Mouse (Mus musculus) large intestine, adult 2 months (tissue): ENCODE data around the gene Cd164l2. TPM values are rescaled to one million over a fixed set of nuclear protein-coding genes. Genes with fewer than 3 reads are reported as not detected.
A peak's percentile ranks its signal among the peaks of the same experiment; 100 is the strongest.

Experiments used
- DNase-seq: peaks from one replicate; pipeline ENCODE4 v3.0.0-alpha.2; 2012; ENCODE audit warnings: low read depth, low spot score
- WGBS: fragments of 180-500 bp; shearing (Covaris S2); methylation state at CpG from one replicate; pipeline ENCODE4 v1.1.7; 2018; 5-methylcytosine and 5-hydroxymethylcytosine counted together
- polyA plus RNA-seq: library from polyadenylated mRNA; depleted of rRNA; stranded (reverse); fragments of >200 nt; gene quantifications from 2 replicates; pipeline ENCODE4 v1.2.3, GENCODE M21; 2012; rRNA removed

The Cd164l2 gene
- polyA plus RNA-seq: 0.38 and 0.77 TPM in 2 replicates

GRCm38 (mm10) chr4:133211751-133212561, at the start of gene Cd164l2, which contains the start of gene Gpr3:
Cd164l2 (plus strand) TSS chr4:133212131.
Gpr3 (minus strand) TSS chr4:133212536.
- no peak for DNase-seq
- WGBS: 6% methylated on average over 52 of the region's 52 CpGs

DNA sequence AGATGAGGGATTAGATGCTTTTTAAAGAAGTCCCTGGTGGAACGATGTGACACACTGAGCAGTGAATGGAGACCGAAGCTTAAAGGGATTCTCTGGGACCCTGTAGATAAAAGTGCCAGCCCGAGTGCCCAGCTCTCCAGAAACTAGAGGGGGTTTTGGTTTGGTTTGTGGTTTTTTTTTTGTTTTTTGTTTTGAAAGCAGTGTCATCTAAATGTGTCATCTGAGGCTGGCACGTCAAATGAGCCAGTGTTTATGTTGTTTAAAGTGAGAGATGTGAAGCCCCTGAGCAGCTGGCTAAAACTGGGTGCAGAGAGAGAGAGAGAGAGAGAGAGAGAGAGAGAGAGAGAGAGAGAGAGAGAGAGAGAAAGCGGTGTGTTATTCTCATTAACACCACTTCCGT, 49.7 kb upstream of the Cd164l2 start:
- no peak for DNase-seq

GRCm38 (mm10) chr4:133166773-133167172, 45.2 kb upstream of the Cd164l2 start:
- WGBS: 68% methylated on average over 9 of the region's 9 CpGs
- DNase-seq: no peak

More for the DNA sequence above, 49.7 kb upstream of the Cd164l2 start:
- 71% methylated on average over 6 of the region's 6 CpGs for WGBS

DNA sequence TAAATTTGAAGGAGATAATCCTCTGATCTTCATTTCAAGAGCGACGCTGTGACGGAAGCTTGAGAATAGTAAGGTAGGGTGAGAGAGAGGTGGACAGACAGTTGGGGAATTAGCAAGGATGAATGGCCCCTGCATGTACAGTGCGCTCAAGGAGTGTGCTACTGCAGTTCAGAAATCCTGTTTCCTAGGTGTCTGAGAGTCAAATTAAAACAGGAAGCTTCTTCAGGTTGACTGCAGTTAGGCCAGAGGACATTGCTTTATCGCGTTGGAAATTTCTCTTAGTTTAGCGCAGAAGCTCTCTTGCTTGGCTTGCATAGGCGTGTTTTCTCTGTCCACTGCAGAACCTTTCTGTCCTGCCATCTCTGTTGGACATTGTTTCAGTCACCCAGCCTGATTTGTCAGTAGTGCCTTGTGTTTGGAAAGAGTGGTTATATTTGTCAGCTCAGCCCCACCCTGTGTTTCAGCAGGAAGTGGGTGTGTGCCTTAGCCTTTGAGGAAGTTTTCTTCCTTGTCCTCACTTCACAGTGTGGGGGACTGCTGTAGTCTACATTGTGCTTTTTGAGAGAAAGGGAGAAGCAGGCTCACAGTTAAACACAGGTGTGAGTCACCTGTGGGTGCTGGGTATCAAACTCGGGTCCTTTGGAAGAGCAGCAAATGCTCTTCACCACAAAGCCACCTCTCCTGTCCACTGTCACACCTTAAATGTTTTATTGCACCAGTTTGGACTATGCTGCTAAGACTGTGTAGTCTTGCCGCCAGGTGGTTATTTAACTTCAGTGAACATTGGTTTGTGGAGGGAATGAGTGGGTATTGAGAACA, 42.5 kb upstream of the Cd164l2 start:
- DNase-seq: peak; percentile 87
- WGBS: 21% methylated on average over 10 of the region's 10 CpGs

GRCm38 (mm10) chr4:133170056-133170524, 41.8 kb upstream of the Cd164l2 start:
- 21% methylated on average over 3 of the region's 3 CpGs for WGBS
- DNase-seq: no peak

DNA sequence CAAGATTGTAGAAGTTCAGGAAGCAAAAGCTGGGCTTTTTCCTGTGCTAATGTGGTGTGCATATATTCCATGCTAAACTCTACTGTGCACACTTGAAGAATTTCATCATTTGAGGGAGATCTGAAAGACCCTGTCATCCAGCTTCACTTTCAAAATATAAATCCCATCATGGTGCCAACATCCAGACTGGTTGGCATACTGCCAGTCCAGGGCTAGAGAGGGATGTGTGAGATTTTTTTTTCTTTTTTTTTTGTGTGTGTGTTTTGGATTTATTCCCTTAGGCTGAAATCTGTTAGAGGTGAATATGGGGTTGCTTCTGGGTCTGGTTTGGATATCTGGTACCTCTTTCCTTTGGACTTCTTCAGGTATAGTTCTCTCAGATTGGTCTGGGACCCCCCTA, 41.3 kb upstream of the Cd164l2 start:
- no peak for DNase-seq

GRCm38 (mm10) chr4:133172451-133172850, 39.5 kb upstream of the Cd164l2 start:
- no peak for DNase-seq
- WGBS: 32% methylated on average over 4 of the region's 4 CpGs

DNA sequence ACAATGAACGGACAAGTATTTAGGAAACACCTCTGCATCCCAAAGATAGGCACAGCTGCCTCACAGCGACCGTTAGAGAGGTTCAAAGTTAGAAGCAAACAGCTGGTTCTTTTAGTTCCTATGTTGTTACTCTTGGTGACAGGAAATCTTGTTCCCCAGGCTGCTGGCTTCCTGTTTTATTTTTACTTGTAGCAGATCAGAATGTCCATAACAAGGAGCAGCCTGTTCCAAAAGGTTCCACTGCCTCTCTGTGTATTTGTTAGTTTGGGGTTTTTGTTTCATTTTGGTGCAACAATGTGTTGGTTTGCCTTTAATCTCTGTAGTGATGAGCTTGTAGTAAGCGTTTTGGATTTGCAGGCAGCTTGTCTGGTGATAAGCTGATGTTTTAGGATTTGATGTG, 37.6 kb upstream of the Cd164l2 start:
- no peak for DNase-seq
- WGBS: 24% methylated on average over 4 of the region's 4 CpGs

GRCm38 (mm10) chr4:133175274-133175673, 36.7 kb upstream of the Cd164l2 start:
- WGBS: 27% methylated on average over 7 of the region's 7 CpGs
- no peak for DNase-seq

GRCm38 (mm10) chr4:133175998-133176760, 35.8 kb upstream of the Cd164l2 start:
- WGBS: 44% methylated on average over 14 of the region's 14 CpGs
- no peak for DNase-seq

DNA sequence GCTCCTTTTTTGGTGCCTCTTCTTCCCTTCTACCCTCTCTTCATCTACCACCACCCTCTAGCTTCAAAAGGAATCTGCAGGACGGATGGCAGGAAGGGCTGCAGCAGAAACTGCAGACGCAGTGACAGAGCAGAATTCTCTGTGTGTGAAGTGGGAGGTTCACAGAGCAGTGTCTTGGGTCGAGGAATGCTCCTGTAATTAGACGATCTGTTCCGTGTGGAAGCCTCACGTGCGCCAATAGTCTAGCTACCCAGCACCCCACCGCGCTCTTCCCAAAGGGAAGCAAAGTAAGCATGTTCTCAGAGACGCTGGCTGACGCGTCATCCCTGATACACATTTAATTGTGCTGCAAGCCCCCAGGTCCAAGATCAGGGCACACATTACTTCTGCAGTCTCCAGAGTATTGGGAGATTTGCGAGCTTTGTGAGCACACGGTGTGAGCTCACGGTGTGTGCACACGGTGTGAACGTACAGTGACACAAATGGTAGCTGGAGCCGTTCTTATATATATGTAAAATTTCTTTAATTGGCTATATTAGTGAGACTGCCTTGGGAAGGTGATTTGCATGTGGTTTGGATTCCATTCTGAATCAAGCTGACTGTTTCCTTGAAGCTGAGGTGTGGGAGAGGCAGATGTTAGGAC, 35.0 kb upstream of the Cd164l2 start:
- WGBS: 76% methylated on average over 18 of the region's 18 CpGs
- no peak for DNase-seq

- DNase-seq: peak; percentile 77
- 39% methylated on average over 5 of the region's 5 CpGs for WGBS
Observed at GRCm38 (mm10) chr4:133178305-133178704, 33.6 kb upstream of the Cd164l2 start.

DNA sequence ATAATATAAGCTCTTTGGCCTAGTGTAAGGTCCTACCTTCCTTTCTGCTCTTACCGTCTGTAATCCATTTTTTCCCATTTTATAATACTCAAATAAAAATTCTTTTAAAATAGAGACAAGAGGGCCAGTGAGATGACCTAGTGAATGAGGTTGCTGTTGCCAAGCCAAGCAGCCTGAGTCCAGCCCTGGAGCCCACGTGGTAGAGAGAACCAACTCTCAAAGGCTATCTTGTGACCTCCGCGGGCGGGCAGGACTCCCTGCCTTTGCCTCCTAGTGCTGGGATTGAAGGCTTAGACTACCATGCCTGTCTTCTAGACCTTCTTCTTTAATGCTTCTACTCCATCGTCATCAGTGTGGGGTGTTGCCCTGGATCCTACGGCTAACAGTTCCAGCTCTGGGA, 32.7 kb upstream of the Cd164l2 start:
- 82% methylated on average over 7 of the region's 7 CpGs for WGBS
- no peak for DNase-seq

DNA sequence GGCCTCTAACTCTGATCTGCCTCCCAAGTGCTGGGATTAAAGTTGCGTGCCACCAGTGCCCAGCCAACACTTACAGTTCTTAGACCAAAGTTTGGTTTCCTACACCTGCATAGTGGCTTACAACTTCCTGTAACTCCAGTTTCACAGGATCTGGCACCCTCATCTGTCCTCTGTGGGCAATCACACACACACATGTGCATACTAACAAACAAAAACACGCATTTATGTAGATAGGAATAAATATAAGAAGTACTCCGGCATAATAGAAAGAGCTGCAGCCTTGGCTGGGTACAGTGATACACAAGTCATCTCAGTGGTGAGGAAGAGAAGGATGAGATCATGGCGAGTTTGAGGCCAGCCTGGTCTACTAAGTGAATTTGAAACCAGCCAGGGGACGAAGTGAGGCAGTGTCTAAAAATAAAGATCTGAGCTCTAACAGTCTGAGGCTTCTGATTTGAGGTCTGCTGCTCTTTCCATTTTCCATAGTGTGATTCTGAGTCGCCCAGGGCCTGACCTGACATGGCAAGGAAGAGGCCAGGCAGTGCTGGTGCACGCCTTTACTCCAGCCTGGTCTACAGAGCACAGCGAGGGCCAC, 29.4 kb upstream of the Cd164l2 start:
- 71% methylated on average over 8 of the region's 8 CpGs for WGBS
- no peak for DNase-seq

- WGBS: 29% methylated on average over 14 of the region's 14 CpGs
- DNase-seq: no peak
Observed at GRCm38 (mm10) chr4:133184031-133184897, 27.7 kb upstream of the Cd164l2 start.

DNA sequence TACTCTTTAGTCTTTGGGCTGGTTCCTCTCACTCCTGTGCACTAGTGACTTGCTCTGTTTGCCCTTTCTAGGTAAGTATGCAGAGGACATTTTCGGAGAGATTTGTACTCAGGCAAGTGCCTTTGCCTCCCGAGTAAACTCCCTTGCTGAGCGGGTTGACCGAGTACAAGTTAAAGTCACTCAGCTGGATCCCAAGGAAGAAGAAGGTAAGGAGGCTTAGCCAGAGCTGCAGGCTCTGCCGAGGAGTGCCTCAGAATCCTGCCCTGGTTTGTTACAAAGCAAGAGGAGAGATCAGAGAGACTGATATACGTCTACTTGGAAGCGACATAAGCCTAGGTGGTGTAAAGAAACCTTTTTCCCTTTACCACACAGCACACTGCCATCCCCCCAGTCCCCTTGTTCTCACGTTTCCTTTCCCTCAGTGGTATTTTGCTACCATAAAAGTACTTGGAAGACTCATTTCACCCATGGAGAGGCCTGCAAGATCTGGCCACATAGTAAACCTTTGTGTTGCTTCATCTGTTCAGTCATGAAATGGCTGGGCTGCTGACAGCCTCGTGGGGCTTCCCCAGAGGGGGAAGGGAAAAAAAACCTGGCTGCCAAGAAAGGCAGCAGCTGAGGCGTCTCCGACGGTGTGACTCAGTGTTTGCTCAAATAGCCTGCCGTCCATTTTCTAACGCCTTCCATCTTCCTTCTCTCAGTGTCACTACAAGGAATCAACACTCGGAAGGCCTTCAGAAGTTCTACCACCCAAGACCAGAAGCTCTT, 26.8 kb upstream of the Cd164l2 start:
- WGBS: 11% methylated on average over 15 of the region's 15 CpGs
- DNase-seq: no peak

GRCm38 (mm10) chr4:133185893-133186292, 26.0 kb upstream of the Cd164l2 start:
- no peak for DNase-seq
- WGBS: 68% methylated on average over 8 of the region's 8 CpGs
